Mouse (Mus musculus): ENCODE data around the gene Vps4a. TPM values are rescaled to one million over a fixed set of nuclear protein-coding genes. Genes with fewer than 3 reads are reported as not detected.
"Not testable (repeated sequence)": the region's sequence is repeated elsewhere in the genome, so short reads cannot be mapped to it uniquely, and the experiment has no call there.

Gene Vps4a
- polyA plus RNA-seq, 1 experiment from 2014 or later, result 85.7 TPM

DNA sequence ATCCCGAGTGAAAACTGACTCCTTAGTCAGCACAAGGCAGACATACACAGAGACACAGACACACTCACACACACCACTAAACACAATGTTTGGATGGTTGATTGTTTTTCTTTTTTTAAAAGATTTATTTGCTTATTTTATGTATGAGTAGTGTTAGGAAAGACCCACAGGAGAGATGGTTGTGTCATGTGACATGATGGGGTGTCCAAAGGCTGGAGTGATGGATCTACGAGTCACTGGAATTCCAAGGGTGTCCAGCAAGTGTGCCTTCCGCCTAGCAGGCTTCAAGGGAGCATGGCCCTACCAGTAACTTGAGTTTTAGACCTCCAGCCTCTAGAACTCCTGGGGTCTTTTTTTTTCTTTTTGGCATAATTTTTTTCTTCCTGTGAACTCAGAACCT, 1.7 kb upstream of the Vps4a start:
- WGBS, result 86% methylated on average over 3 of the region's 3 CpGs
- no peak overlapping the region for H3K4me3 ChIP-seq
- no peaks in the 10 kb centered on the region for H3K27me3 ChIP-seq (ENCODE audit: insufficient read depth, poor library complexity, severe bottlenecking)
- H3K9me3 ChIP-seq, result no peaks in the 10 kb centered on the region
- no peak for DNase-seq (ENCODE audit: low spot score)
- H3K36me3 ChIP-seq, result no peaks in the 10 kb centered on the region; the same call in 1 of the 2 replicates
- peaks cover 20% of the 10 kb centered on the region for H3K4me1 ChIP-seq (replicated peaks)
- H3K27ac ChIP-seq, result no peak overlapping the region

DNA sequence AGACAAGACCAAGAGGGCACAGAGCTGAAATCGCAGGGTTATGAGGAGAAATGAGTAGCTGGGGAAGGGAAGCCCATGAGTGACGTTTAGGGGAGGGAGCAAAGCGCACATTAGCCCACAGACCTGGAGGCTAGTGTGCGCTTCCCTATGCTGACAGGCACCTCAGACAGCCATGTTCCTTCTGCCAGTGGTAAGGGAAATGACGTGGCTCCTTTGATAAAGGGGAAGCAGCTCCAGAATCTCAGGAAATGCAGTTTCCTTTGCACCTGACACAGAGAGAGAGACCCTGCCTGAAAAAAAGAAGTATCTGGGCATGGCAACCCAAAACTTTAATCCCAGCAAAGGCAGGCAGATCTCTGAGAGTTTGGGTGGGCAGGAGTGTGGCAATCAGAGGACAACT, 964 bp upstream of the Vps4a start:
- no peak overlapping the region for H3K27ac ChIP-seq
- no peaks in the 10 kb centered on the region for H3K27me3 ChIP-seq (ENCODE audit: insufficient read depth, poor library complexity, severe bottlenecking)
- no peaks in the 10 kb centered on the region for H3K9me3 ChIP-seq
- H3K4me1 ChIP-seq (replicated peaks), result peaks cover 20% of the 10 kb centered on the region
- 69% methylated on average over 5 of the region's 5 CpGs for WGBS
- DNase-seq (ENCODE audit: low spot score), result no peak
- no peak overlapping the region for H3K4me3 ChIP-seq
- H3K36me3 ChIP-seq, result no peaks in the 10 kb centered on the region; the same call in 1 of the 2 replicates

DNA sequence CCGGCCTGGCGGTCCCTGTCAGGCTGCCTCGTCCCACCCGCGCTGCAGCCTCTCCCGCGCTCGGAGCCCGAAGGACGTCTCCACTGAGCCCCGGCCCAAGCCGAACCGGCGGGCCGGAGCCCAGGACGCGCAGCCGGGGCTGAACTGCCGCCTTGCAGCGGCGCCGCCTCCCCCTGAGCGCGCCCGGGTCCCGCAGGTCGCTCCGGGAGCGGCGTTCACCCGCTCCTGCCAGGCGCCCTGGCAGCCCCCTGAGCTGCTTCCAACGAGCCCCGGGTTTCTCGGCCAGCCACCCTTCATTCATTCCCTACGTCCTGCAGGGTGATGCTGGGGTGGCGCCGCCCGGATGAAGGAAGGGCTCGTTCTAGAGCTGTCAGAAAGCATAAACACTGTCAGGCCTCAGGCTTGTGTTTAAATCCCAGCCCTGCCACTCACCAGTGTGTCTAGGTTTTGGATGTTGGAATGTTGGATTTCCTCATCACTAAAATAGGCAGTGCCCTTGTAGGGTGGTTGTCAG, 612 bp downstream of the Vps4a start:
- Histone ChIP-seq H3K4me3 (peak overlapping the region; percentile 79), H3K27me3 (ENCODE audit: insufficient read depth, poor library complexity, severe bottlenecking) (no peaks in the 10 kb centered on the region), H3K36me3 (peaks cover 13% of the 10 kb centered on the region), H3K4me1 (replicated peaks) (peaks cover 20% of the 10 kb centered on the region), H3K27ac (peak overlapping the region; percentile 90), H3K9me3 (no peaks in the 10 kb centered on the region)
- DNase-seq (ENCODE audit: low spot score), result no peak
- WGBS, result 1% methylated on average over 40 of the region's 40 CpGs

DNA sequence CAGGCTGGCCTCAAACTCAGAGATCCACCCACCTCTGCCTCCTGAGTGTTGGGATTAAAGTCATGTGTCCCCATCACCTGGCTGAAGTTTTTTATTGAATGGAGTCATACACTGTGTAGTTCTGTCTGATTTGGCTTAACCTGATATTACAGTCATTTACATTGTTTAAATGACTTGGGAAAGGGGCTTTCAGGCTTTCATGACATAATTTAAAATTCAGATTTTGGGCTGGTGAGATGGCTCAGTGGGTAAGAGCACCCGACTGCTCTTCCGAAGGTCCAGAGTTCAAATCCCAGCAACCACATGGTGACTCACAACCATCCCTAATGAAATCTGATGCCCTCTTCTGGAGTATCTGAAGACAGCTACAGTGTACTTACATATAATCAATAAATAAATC, 2.6 kb downstream of the Vps4a start:
- not testable (repeated sequence) for H3K27me3 ChIP-seq (ENCODE audit: insufficient read depth, poor library complexity, severe bottlenecking); H3K4me3 ChIP-seq
- 96% methylated on average over 2 of the region's 2 CpGs for WGBS

DNA sequence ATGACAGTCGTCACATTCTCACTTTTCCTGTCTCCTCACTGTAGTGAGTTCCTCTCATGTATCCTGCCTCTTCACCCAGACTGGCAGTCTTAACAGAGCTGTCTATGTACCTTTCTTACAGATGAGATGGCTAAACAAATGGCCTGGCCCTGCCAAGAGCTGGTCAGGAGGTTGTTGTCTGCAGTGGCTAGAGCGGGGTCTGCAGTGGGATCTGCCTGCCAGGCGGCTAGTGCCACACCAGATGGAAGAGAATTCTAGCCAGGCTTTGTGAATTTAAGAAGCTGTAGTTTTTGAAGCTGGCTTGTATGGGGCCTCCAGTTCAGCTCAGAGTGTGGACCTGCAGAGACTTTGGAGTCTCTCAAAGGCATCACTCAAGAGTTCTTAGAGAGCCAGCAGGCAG, 4.6 kb downstream of the Vps4a start:
- Histone ChIP-seq H3K27ac (no peak overlapping the region), H3K4me1 (replicated peaks) (peaks cover 20% of the 10 kb centered on the region), H3K9me3 (no peaks in the 10 kb centered on the region), H3K36me3 (peaks cover 43% of the 10 kb centered on the region), H3K27me3 (ENCODE audit: insufficient read depth, poor library complexity, severe bottlenecking) (no peaks in the 10 kb centered on the region), H3K4me3 (no peak overlapping the region)
- DNase-seq (ENCODE audit: low spot score), result no peak
- WGBS, result 90% methylated on average over 3 of the region's 3 CpGs

More for the DNA sequence above, 2.6 kb downstream of the Vps4a start:
- H3K9me3 ChIP-seq; DNase-seq (ENCODE audit: low spot score); H3K27ac ChIP-seq: not testable (repeated sequence)
- Histone ChIP-seq H3K36me3 (peaks cover 24% of the 10 kb centered on the region), H3K4me1 (replicated peaks) (peaks cover 20% of the 10 kb centered on the region)

DNA sequence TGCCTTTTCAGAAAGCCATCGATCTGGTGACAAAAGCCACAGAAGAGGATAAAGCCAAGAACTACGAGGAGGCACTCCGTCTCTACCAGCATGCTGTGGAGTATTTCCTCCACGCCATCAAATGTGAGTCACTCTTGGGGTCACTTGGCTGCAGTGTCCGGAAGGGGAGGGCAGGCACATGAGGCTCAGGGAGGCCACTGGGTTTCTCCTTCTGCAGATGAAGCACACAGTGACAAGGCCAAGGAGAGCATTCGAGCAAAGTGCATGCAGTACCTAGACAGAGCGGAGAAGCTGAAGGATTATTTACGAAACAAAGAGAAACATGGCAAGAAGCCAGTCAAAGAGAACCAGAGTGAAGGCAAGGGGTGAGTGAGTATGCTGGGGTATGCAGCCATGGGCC, 5.6 kb downstream of the Vps4a start:
- no peak overlapping the region for H3K27ac ChIP-seq
- no peak overlapping the region for H3K4me3 ChIP-seq
- H3K27me3 ChIP-seq (ENCODE audit: insufficient read depth, poor library complexity, severe bottlenecking), result no peaks in the 10 kb centered on the region
- no peaks in the 10 kb centered on the region for H3K9me3 ChIP-seq
- DNase-seq (ENCODE audit: low spot score), result no peak
- H3K36me3 ChIP-seq, result peaks cover 53% of the 10 kb centered on the region
- H3K4me1 ChIP-seq (replicated peaks), result peaks cover 18% of the 10 kb centered on the region
- 96% methylated on average over 8 of the region's 8 CpGs for WGBS

DNA sequence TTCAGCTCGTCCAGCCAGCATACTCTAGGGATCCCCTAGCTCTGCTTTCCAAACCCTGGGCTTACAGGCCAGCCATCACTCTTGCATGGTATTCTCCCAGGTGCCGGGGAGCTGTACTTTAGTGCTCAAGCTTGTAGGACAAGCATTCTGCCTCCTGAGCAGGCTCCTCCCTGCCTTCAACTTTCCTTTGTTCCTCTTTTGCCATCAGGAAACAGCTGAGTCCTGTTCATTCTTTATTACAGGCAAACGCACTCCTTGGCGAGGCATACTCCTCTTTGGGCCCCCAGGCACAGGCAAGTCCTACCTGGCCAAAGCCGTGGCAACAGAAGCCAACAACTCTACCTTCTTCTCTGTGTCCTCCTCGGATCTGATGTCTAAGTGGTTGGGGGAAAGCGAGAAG, 9.6 kb downstream of the Vps4a start:
- Histone ChIP-seq H3K27ac (no peak overlapping the region), H3K27me3 (ENCODE audit: insufficient read depth, poor library complexity, severe bottlenecking) (no peaks in the 10 kb centered on the region), H3K36me3 (peaks cover 90% of the 10 kb centered on the region), H3K4me3 (no peak overlapping the region), H3K4me1 (replicated peaks) (no peaks in the 10 kb centered on the region), H3K9me3 (no peaks in the 10 kb centered on the region)
- 91% methylated on average over 7 of the region's 7 CpGs for WGBS
- no peak for DNase-seq (ENCODE audit: low spot score)

DNA sequence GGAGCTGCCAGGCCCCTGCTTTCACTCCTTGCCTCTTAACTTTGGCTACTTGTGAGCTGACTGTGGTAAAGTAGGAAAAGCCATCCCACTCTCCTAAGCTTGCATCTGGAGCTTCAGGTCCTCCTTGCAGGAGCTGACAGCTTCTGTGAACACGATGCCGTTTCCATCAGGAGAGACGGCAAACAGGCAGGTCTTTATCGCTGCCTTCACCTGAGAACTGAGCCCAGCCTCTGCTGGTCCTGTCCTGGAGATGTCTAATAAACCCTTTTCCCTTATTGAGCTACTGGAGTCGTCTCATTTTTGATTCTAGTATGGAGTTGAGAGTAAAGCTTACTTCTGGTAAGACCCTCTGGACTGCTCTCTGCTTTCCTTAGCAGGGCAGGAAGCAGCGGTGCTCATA, 14.5 kb downstream of the Vps4a start:
- Histone ChIP-seq H3K27me3 (ENCODE audit: insufficient read depth, poor library complexity, severe bottlenecking) (no peaks in the 10 kb centered on the region), H3K27ac (no peak overlapping the region), H3K9me3 (no peaks in the 10 kb centered on the region), H3K4me3 (no peak overlapping the region), H3K4me1 (replicated peaks) (peaks cover 25% of the 10 kb centered on the region), H3K36me3 (peaks cover 85% of the 10 kb centered on the region)
- whole genome bisulfite sequencing, result 94% methylated on average over 6 of the region's 6 CpGs
- DNase-seq (ENCODE audit: low spot score), result no peak

DNA sequence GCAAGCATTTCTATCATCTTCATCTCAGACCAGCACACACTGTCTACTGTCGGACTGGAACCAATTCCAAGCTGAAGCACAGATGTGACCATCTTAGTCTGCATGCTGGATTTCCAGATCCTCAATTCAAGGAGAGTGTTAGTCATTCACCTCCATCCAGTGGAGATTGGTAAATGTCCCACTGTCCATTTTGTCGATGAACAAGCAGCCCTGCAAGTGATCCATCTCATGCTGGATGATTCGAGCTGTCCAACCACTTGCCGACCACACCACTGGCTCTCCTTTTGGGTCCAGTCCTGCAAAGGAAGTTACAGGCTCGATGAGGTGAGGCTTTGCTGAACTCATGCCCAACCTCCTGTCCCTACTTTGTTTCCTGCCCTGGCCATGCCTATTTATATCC, 16.0 kb downstream of the Vps4a start:
- 90% methylated on average over 5 of the region's 5 CpGs for WGBS
- H3K9me3 ChIP-seq, result no peaks in the 10 kb centered on the region
- no peak for DNase-seq (ENCODE audit: low spot score)
- peaks cover 25% of the 10 kb centered on the region for H3K4me1 ChIP-seq (replicated peaks)
- peaks cover 85% of the 10 kb centered on the region for H3K36me3 ChIP-seq
- H3K4me3 ChIP-seq, result peak overlapping the region; percentile 88
- no peaks in the 10 kb centered on the region for H3K27me3 ChIP-seq (ENCODE audit: insufficient read depth, poor library complexity, severe bottlenecking)
- H3K27ac ChIP-seq, result no peak overlapping the region

DNA sequence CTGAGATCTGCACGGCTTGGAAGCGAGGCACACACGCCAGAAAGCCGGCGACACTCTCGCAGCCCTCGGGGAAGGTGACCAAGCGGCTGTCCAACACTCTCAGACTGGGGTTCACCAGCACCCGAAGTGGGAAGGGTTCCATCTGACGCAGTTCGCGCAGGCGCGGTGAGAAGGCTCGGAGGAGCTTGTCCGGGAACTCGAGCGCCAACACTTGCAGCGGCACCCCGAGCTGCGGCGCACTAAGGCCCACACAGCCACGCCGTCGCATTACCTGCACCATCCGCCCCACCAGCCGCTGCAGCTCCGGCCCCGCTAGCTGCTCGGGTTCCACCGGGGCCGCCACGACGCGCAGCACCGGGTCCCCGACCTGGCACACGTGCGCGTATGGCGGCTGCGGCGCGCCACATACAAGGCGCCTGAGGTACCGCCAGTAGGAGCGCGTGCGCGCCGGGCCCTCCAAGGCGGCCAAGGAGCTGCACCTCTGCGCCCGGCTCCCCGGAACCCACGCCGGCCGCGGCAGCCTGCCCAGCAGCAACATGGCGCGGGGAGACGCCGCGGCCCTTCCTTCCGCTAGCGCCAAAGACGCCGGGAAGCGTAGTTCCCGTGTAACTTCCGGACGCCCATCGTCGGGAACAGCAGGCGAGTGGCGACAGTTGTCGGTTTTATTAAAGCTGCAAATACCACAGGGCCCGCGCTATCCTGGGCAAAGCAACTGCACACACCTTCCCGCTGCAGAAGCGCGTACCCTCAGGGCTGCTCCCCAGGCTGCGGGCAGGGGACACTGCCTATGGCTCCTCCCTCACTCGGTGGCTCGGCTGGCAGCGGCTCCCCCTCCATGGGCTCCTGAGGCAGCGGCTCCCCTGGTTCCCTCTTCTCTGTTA, 17.3 kb downstream of the Vps4a start, which contains the start of gene Pdf:
TSS of gene Pdf (minus strand) at position 554 of the 881 bp plus-strand sequence.
- under 1% methylated on average over 87 of the region's 87 CpGs for WGBS
- peak; percentile 78 for DNase-seq (ENCODE audit: low spot score)
- peak within 1 kb of the TSS; percentile 88 for H3K4me3 ChIP-seq
- peaks cover 25% of the 10 kb centered on the region for H3K4me1 ChIP-seq (replicated peaks)
- H3K36me3 ChIP-seq, result peaks cover 85% of the 10 kb centered on the region
- H3K27ac ChIP-seq, result peak within 1 kb of the TSS; percentile 96
- no peaks in the 10 kb centered on the region for H3K27me3 ChIP-seq (ENCODE audit: insufficient read depth, poor library complexity, severe bottlenecking)
- H3K9me3 ChIP-seq, result no peaks in the 10 kb centered on the region

DNA sequence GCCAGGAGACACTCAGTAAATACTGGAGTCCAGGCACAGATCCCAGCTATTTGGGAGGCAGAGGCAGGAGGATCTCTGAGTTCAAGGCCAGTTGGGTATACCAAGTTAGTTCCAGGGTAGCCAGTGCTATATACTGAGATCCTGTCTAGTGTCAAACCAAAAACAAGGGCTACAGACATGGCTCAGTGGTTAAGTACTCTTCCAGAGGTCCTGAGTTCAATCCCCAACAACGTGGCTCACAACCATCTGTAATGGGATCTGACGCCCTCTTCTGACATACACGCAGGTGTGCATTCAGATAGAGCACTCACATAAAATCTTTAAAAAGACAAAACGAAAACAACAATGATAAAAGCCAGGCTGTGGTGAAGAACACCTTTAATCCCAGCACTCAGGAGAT, 18.5 kb downstream of the Vps4a start:
- H3K9me3 ChIP-seq, result no peaks in the 10 kb centered on the region
- peak overlapping the region; percentile 88 for H3K4me3 ChIP-seq
- no peak overlapping the region for H3K27ac ChIP-seq
- no peak for DNase-seq (ENCODE audit: low spot score)
- 95% methylated on average over 4 of the region's 4 CpGs for WGBS
- peaks cover 25% of the 10 kb centered on the region for H3K4me1 ChIP-seq (replicated peaks)
- H3K27me3 ChIP-seq (ENCODE audit: insufficient read depth, poor library complexity, severe bottlenecking), result no peaks in the 10 kb centered on the region
- peaks cover 85% of the 10 kb centered on the region for H3K36me3 ChIP-seq

DNA sequence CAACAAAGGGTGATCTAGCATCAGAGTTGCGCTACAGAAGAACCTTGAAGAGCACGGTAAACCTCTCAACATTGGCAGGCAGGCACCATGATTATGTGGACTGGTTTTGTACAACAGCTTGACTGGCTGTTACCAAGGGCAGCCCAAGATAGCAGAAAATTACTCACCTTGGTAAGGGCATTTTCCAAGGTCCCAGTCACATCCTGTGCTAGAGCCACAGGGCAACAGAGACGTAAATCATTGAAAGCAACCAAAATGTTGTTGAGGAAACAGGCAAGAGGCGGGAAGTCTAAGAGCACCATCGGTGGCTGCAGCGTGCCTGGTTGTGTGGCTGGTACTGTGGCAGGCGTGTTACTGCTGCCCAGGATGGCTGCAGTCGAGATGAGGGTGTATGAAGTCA, 21.0 kb downstream of the Vps4a start:
- Histone ChIP-seq H3K9me3 (no peaks in the 10 kb centered on the region), H3K4me3 (no peak overlapping the region), H3K36me3 (peaks cover 65% of the 10 kb centered on the region), H3K27ac (no peak overlapping the region), H3K4me1 (replicated peaks) (peaks cover 39% of the 10 kb centered on the region), H3K27me3 (ENCODE audit: insufficient read depth, poor library complexity, severe bottlenecking) (no peaks in the 10 kb centered on the region)
- DNase-seq (ENCODE audit: low spot score), result no peak
- WGBS, result 96% methylated on average over 8 of the region's 8 CpGs

Data from hindbrain, embryonic 10.5 days (tissue).